Comparison of ENCODE assay signal across 16 mouse cellular contexts in the genomic region with DNA sequence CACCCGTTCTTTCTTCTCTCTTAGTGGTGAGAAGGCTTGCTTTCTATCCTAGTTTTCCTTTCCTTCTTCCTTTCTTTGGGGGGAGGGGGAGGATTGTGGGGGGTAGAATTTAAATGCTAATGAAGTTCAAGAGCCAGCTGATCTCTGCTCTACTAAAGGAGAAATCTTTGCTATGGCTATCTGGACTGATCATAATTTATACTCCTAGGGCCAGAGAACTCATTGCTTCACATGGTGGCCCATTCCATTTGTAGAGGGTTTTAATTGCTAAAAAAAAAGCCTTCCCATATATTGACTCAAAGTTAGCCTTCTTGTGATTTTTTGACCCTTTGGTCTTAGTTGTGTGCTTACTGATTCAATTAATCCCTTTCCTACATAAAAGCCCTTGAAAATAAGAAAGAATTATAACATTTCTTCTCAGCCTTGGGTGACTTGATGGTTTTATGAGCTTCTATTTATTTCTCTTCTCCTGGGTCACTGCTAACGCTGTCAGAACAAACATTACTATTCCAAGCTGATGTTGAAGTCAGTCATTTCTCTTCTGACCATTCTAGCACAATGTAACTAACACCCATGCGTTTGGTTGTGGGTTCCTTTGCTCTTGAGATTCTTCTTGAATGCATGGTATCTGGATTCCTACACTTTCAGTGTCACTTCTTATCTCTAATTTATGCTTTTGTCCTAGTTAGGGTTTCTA.
DNase-seq lines count a peak whose midpoint lies in the region; ATAC-seq and TF ChIP-seq lines count a peak whose summit lies in the region.
"Had no signal": no experiment of that assay in that cellular context is flagged by ENCODE, and none has a peak within 500 bp of the region (broad histone marks: within the 10 kb centered on the region; RNA-seq: fewer than 3 reads in every experiment).

No protein-coding gene starts in this region.

- no peak for TF ChIP-seq POLR2A in embryonic fibroblast, embryonic 13.5 days (IDR thresholded peaks at IDR 0.05; ENCODE audit: low read depth, low read length)

- H3K9ac ChIP-seq in heart, embryonic 11.5 days (ENCODE audit: low read depth, low read length), result no peak overlapping the region
- no peak overlapping the region for H3K9ac ChIP-seq in kidney, embryonic 16.5 days (replicated peaks; ENCODE audit: low read length)
- no peak overlapping the region for H3K9ac ChIP-seq in liver, embryonic 16.5 days (ENCODE audit: low read depth, low read length)
- H3K9ac ChIP-seq: hindbrain, embryonic 14.5 days; limb, embryonic 15.5 days; midbrain, embryonic 13.5 days had no signal

- 0 out of 2 replicates have a peak overlapping the region, but pooled peaks have one; percentile 54 for H3K27ac ChIP-seq in heart, embryonic 11.5 days (ENCODE audit: low read depth, low read length)
- peak overlapping the region; percentile 81 for H3K27ac ChIP-seq in kidney, embryonic 16.5 days (ENCODE audit: low read length)
- peak overlapping the region; percentile 66 for H3K27ac ChIP-seq in embryonic fibroblast, embryonic 13.5 days (ENCODE audit: insufficient read depth, low read length)
- no peak overlapping the region for H3K27ac ChIP-seq in liver, embryonic 16.5 days (ENCODE audit: low read length)
- H3K27ac ChIP-seq: embryonic facial prominence, embryonic 10.5 days; hindbrain, embryonic 14.5 days; limb, embryonic 15.5 days; midbrain, embryonic 13.5 days had no signal

- DNase-seq in heart, postnatal 4 days, result no peak
- DNase-seq in kidney, adult 9 months, result no peak
- no peak for DNase-seq in right cerebral cortex, adult 2 months (ENCODE audit: low spot score in 2 of 2)
- DNase-seq in testis, postnatal 10 days (ENCODE audit: low spot score), result no peak
- DNase-seq: cerebellum, postnatal 25 days; gastrocnemius, postnatal 36 days; kidney, adult 2 months; layer of hippocampus, adult 9-11 months had no signal

- no peak overlapping the region for H3K4me3 ChIP-seq in heart, embryonic 11.5 days (ENCODE audit: low read depth, low read length)
- H3K4me3 ChIP-seq in kidney, embryonic 16.5 days (ENCODE audit: low read length), result no peak overlapping the region
- no peak overlapping the region for H3K4me3 ChIP-seq in embryonic fibroblast, embryonic 13.5 days (ENCODE audit: insufficient read depth, low read length)
- no peak overlapping the region for H3K4me3 ChIP-seq in liver, embryonic 16.5 days (ENCODE audit: low read depth, low read length)
- H3K4me3 ChIP-seq: embryonic facial prominence, embryonic 10.5 days; limb, embryonic 15.5 days; midbrain, embryonic 13.5 days had no signal

- no peaks in the 10 kb centered on the region for H3K9me3 ChIP-seq in heart, embryonic 11.5 days (replicated peaks; ENCODE audit: control insufficient read depth, low read length)
- H3K9me3 ChIP-seq in kidney, embryonic 16.5 days (ENCODE audit: low read length), result no peaks in the 10 kb centered on the region
- H3K9me3 ChIP-seq in liver, embryonic 16.5 days (replicated peaks; ENCODE audit: control insufficient read depth, low read length), result no peaks in the 10 kb centered on the region
- H3K9me3 ChIP-seq: embryonic facial prominence, embryonic 10.5 days; limb, embryonic 15.5 days; midbrain, embryonic 13.5 days had no signal

- no peaks in the 10 kb centered on the region for H3K27me3 ChIP-seq in heart, embryonic 11.5 days (ENCODE audit: control insufficient read depth, insufficient read depth, low read length)
- H3K27me3 ChIP-seq in kidney, embryonic 16.5 days (ENCODE audit: insufficient read depth, low read length), result no peaks in the 10 kb centered on the region
- no peaks in the 10 kb centered on the region for H3K27me3 ChIP-seq in liver, embryonic 16.5 days (ENCODE audit: control insufficient read depth, insufficient read depth, low read depth, low read length)
- H3K27me3 ChIP-seq: limb, embryonic 15.5 days; midbrain, embryonic 13.5 days had no signal

- no peak for TF ChIP-seq CTCF in embryonic fibroblast, embryonic 13.5 days (IDR thresholded peaks at IDR 0.05; ENCODE audit: borderline replicate concordance, insufficient read depth, low read length)

- H3K36me3 ChIP-seq in heart, embryonic 11.5 days (ENCODE audit: control insufficient read depth, insufficient read depth, low read length), result no peaks in the 10 kb centered on the region
- H3K36me3 ChIP-seq in kidney, embryonic 16.5 days (ENCODE audit: insufficient read depth, low read length), result no peaks in the 10 kb centered on the region
- H3K36me3 ChIP-seq in liver, embryonic 16.5 days (ENCODE audit: control insufficient read depth, insufficient read depth), result no peaks in the 10 kb centered on the region
- H3K36me3 ChIP-seq: embryonic facial prominence, embryonic 10.5 days; limb, embryonic 15.5 days; midbrain, embryonic 13.5 days had no signal

- WGBS in heart, embryonic 11.5 days (ENCODE audit: insufficient replicate concordance), result 58% methylated on average over 3 of the region's 3 CpGs
- 22% methylated on average over 3 of the region's 3 CpGs for WGBS in kidney, embryonic 16.5 days
- WGBS in liver, embryonic 16.5 days (ENCODE audit: insufficient replicate concordance), result 31% methylated on average over 3 of the region's 3 CpGs

- ATAC-seq in heart, embryonic 11.5 days (replicated peaks; ENCODE audit: insufficient number of reproducible peaks, low FRiP score, low TSS enrichment), result no peak
- peak; percentile 77; the same call in 1 of the 2 replicates for ATAC-seq in kidney, embryonic 16.5 days (ENCODE audit: low FRiP score, low TSS enrichment)
- no peak for ATAC-seq in liver, embryonic 16.5 days (ENCODE audit: low read depth)
- ATAC-seq: midbrain, embryonic 13.5 days had no signal

- H3K4me1 ChIP-seq in heart, embryonic 11.5 days (ENCODE audit: control insufficient read depth, insufficient read depth, low read length), result peaks cover 16% of the 10 kb centered on the region
- H3K4me1 ChIP-seq in kidney, embryonic 16.5 days (ENCODE audit: insufficient read depth, low read length), result peaks cover 11% of the 10 kb centered on the region
- peaks cover 5% of the 10 kb centered on the region for H3K4me1 ChIP-seq in embryonic fibroblast, embryonic 13.5 days (ENCODE audit: control insufficient read depth, insufficient read depth, low read length)
- H3K4me1 ChIP-seq in liver, embryonic 16.5 days (ENCODE audit: control insufficient read depth, low read depth, low read length), result peaks cover 4% of the 10 kb centered on the region
- H3K4me1 ChIP-seq: limb, embryonic 15.5 days; midbrain, embryonic 13.5 days had no signal

- peak overlapping the region; percentile 22 for H3K4me2 ChIP-seq in heart, embryonic 11.5 days
- H3K4me2 ChIP-seq in kidney, embryonic 16.5 days (replicated peaks; ENCODE audit: low read depth, low read length), result no peak overlapping the region
- 0 out of 2 replicates have a peak overlapping the region, but pooled peaks have one; percentile 3 for H3K4me2 ChIP-seq in liver, embryonic 16.5 days (ENCODE audit: low read depth, low read length)
- H3K4me2 ChIP-seq: hindbrain, embryonic 14.5 days; limb, embryonic 15.5 days; midbrain, embryonic 13.5 days had no signal
